Mouse (Mus musculus): ENCODE measurements around the gene Rad51ap2. TPM values are rescaled to one million over a fixed set of nuclear protein-coding genes. Genes with fewer than 3 reads are reported as not detected.

The Rad51ap2 gene
- total and polyA plus RNA-seq, 3 experiments: not detected

GRCm38 (mm10) chr12:11433716-11434115, 22.2 kb upstream of the Rad51ap2 start:
- no peak for TF ChIP-seq USF1 (IDR thresholded peaks at IDR 0.05; ENCODE audit: low read depth, low read length)
- no peak for TF ChIP-seq RAD21 (IDR thresholded peaks at IDR 0.05; ENCODE audit: low read depth, low read length)
- TF ChIP-seq CTCF (conservative IDR thresholded peaks at IDR 0.05 in 1 of 2, IDR thresholded peaks at IDR 0.05 in 1 of 2; ENCODE audit: low read depth in 2 of 2, low read length in 2 of 2): no peak
- no peak for TF ChIP-seq MAX (IDR thresholded peaks at IDR 0.05; ENCODE audit: low read length)
- no peak for TF ChIP-seq ZNF384 (IDR thresholded peaks at IDR 0.05; ENCODE audit: low read depth, low read length)
- no peak for TF ChIP-seq JUND (conservative IDR thresholded peaks at IDR 0.05; ENCODE audit: low read depth, low read length)
- no peak for TF ChIP-seq SMC3 (IDR thresholded peaks at IDR 0.05; ENCODE audit: low read depth, low read length)
- TF ChIP-seq HCFC1 (IDR thresholded peaks at IDR 0.05; ENCODE audit: low read depth, low read length): no peak
- no peak for TF ChIP-seq TBP (conservative IDR thresholded peaks at IDR 0.05; ENCODE audit: low read depth, low read length)
- in situ Hi-C loops (cut with MboI; ENCODE audit: low pct_ligation_motif_present, low pct_unique_long_range_greater_than_20kb, low sequenced_read_pairs): no loop called here
- H3K4me1 ChIP-seq (ENCODE audit: control insufficient read depth in 1 of 2, insufficient read depth in 2 of 2): no peaks in the 10 kb centered on the region
- no peaks in the 10 kb centered on the region for H3K27me3 ChIP-seq (replicated peaks)
- H3K9ac ChIP-seq (ENCODE audit: insufficient read depth, low read depth): no peak overlapping the region
- no peaks in the 10 kb centered on the region for H3K9me3 ChIP-seq (replicated peaks; ENCODE audit: low read length)
- dilution Hi-C loops (cut with MboI; ENCODE audit: extremely low pct_ligation_motif_present, extremely low pct_unique_long_range_greater_than_20kb, low sequenced_read_pairs): no loop called here
- H3K27ac ChIP-seq (ENCODE audit: insufficient read depth, low read depth): no peak overlapping the region
- H3K36me3 ChIP-seq (replicated peaks in 1 of 2; ENCODE audit: control insufficient read depth in 1 of 2, insufficient read depth in 1 of 2, low read length in 1 of 2): no peaks in the 10 kb centered on the region
- no peak overlapping the region for H3K4me2 ChIP-seq (ENCODE audit: insufficient read depth, low read depth, poor library complexity, severe bottlenecking)
- no peak for DNase-seq (ENCODE audit: extremely low read depth)
- H3K79me2 ChIP-seq (replicated peaks; ENCODE audit: control insufficient read depth, extremely low read depth, insufficient read depth, poor library complexity, severe bottlenecking): no peaks in the 10 kb centered on the region
- no peak overlapping the region for H3K4me3 ChIP-seq (replicated peaks in 1 of 3; ENCODE audit: low read depth in 2 of 3, low read length in 2 of 3, poor library complexity in 1 of 3)

- dilution Hi-C loops (cut with MboI; ENCODE audit: extremely low pct_ligation_motif_present, extremely low pct_unique_long_range_greater_than_20kb, low sequenced_read_pairs): no loop called here
- in situ Hi-C loops (cut with MboI; ENCODE audit: low pct_ligation_motif_present, low pct_unique_long_range_greater_than_20kb, low sequenced_read_pairs): no loop called here
- DNase-seq (ENCODE audit: extremely low read depth): no peak
- no peak overlapping the region for H3K4me2 ChIP-seq (ENCODE audit: insufficient read depth, low read depth, poor library complexity, severe bottlenecking)
- H3K36me3 ChIP-seq (replicated peaks in 1 of 2; ENCODE audit: control insufficient read depth in 1 of 2, insufficient read depth in 1 of 2, low read length in 1 of 2): no peaks in the 10 kb centered on the region
- H3K9me3 ChIP-seq (replicated peaks; ENCODE audit: low read length): no peaks in the 10 kb centered on the region
- H3K4me3 ChIP-seq (replicated peaks in 1 of 3; ENCODE audit: low read depth in 2 of 3, low read length in 2 of 3, poor library complexity in 1 of 3): no peak overlapping the region
- H3K27ac ChIP-seq (ENCODE audit: insufficient read depth, low read depth): no peak overlapping the region
- no peak overlapping the region for H3K9ac ChIP-seq (ENCODE audit: insufficient read depth, low read depth)
- H3K4me1 ChIP-seq (ENCODE audit: control insufficient read depth in 1 of 2, insufficient read depth in 2 of 2): no peaks in the 10 kb centered on the region
- H3K79me2 ChIP-seq (replicated peaks; ENCODE audit: control insufficient read depth, extremely low read depth, insufficient read depth, poor library complexity, severe bottlenecking): no peaks in the 10 kb centered on the region
- TF ChIP-seq ZMIZ1 (IDR thresholded peaks at IDR 0.05; ENCODE audit: low read depth, low read length) (no peak), MAZ (IDR thresholded peaks at IDR 0.05; ENCODE audit: low read depth, low read length) (no peak), USF1 (IDR thresholded peaks at IDR 0.05; ENCODE audit: low read depth, low read length) (no peak), RCOR1 (conservative IDR thresholded peaks at IDR 0.05; ENCODE audit: low read depth, low read length) (no peak), POLR2AphosphoS2 (IDR thresholded peaks at IDR 0.05; ENCODE audit: low read depth, low read length) (no peak), HCFC1 (IDR thresholded peaks at IDR 0.05; ENCODE audit: low read depth, low read length) (no peak), ZNF384 (IDR thresholded peaks at IDR 0.05; ENCODE audit: low read depth, low read length) (no peak), MXI1 (IDR thresholded peaks at IDR 0.05; ENCODE audit: low read depth, low read length) (no peak), ZKSCAN1 (IDR thresholded peaks at IDR 0.05; ENCODE audit: borderline replicate concordance, low read depth, low read length) (no peak), E2F4 (IDR thresholded peaks at IDR 0.05; ENCODE audit: insufficient replicate concordance, low read depth, low read length) (no peak), ELF1 (IDR thresholded peaks at IDR 0.05; ENCODE audit: low read depth, low read length) (no peak), GABPA (IDR thresholded peaks at IDR 0.05; ENCODE audit: insufficient replicate concordance, low read depth, low read length) (no peak), JUN (IDR thresholded peaks at IDR 0.05; ENCODE audit: insufficient read depth, low read depth, low read length) (no peak), MEF2A (IDR thresholded peaks at IDR 0.05; ENCODE audit: borderline replicate concordance, low read depth, low read length) (no peak)
- no peaks in the 10 kb centered on the region for H3K27me3 ChIP-seq (replicated peaks)
These were observed 21.4 kb upstream of the Rad51ap2 start for GRCm38 (mm10) chr12:11434446-11434845.

Measured in CH12.LX (cell line).